Mouse (Mus musculus): Measurements from ENCODE around the gene Cct3.
"Not testable (repeated sequence)": the region's sequence is repeated elsewhere in the genome, so short reads cannot be mapped to it uniquely, and the experiment has no call there.

The Cct3 gene

DNA sequence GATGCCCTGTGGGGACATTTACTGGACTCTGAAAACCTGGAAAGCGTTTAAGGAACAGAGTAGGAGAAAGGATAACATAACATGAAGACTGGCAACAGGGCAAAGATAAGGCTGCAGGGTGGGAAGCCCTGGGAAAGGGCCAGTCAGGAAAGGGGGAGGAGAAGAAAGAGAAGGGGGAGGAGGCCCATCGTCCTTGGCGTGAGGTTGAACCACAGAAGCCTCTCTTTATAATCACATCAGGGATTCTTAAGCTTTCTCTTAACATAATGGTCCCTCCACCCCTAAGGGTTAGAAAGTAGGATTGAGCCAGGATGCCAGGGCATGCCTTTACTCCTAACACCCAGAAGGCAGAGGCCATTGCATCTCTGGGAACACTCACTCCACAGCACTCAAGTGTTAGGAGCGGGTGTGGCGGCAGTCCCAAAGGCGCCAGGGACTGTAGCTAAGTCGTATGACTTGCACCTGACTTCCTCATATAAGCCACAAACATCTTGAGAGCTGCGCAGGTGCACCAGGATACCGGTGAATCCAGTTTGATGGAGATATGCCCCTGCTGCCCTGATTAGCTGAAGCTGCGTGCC, 8.7 kb upstream of the Cct3 start:
- in situ Hi-C loops (cut with MboI, MseI): not testable (repeated sequence)

DNA sequence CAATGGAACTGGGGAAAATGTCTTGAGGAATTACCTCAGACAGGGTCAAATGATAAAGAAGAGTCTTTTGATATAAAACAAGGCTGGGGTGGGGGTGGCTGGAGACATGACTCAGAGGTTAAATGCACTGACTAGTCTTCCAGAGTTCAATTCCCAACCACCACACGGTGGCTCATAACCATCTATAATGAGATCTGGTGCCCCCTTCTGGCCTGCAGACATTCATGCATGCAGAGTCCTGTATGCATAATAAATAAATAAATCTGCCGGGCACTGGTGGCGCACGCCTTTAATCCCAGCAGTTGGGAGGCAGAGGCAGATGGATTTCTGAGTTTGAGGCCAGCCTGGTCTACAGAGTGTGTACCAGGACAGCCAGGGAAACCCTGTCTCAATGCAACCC, 4.9 kb upstream of the Cct3 start:
- in situ Hi-C loops (cut with MboI, MseI): no loop called here

DNA sequence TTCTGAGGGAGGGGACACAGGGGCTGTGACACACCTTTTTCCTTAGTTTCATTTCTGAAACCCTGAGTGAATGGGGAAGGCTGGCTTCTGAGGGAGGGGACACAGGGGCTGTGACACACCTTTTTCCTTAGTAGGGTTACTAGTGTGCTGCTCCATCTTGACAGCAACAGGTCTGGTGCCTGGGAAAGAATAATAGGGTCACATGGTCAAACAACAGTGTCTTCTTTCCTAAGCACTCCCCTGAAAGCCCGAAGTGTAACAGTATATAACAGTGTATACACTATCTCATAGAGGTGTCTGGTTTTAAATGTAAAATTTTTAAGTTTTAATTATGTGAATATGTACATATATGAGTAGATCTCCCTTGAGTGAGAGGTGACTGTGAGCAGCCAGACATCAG, 1.6 kb upstream of the Cct3 start:
- in situ Hi-C loops (cut with MboI, MseI): loop anchor here in 1 of 2 experiments (5.0 kb wide), 1 partner anchor 37 kb away; no protein-coding TSS in a partner anchor

DNA sequence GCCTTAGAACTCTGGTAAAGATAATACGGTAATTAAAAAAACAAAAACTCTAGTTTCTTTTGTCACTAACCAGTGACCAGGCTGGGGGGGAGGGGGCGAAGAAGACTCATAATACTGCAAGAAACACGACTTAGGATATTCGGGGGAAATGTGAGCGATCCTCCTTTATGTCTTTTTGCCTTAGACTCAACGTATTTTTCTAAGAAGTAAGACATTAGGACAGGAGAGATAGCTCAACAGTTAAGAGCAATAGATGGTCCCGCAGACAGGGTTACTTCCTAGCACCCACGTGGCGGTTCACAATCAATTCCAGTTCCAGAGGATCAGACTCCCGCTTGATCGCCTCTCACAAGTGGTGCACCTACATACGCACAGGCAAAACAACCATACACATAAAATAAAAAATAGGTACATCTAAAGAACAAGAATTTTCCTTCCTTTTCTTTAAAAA, 781 bp upstream of the Cct3 start:
- in situ Hi-C loops (cut with MboI, MseI): loop anchor here in 1 of 2 experiments (5.0 kb wide), 1 partner anchor 36 kb away; no protein-coding TSS in a partner anchor

DNA sequence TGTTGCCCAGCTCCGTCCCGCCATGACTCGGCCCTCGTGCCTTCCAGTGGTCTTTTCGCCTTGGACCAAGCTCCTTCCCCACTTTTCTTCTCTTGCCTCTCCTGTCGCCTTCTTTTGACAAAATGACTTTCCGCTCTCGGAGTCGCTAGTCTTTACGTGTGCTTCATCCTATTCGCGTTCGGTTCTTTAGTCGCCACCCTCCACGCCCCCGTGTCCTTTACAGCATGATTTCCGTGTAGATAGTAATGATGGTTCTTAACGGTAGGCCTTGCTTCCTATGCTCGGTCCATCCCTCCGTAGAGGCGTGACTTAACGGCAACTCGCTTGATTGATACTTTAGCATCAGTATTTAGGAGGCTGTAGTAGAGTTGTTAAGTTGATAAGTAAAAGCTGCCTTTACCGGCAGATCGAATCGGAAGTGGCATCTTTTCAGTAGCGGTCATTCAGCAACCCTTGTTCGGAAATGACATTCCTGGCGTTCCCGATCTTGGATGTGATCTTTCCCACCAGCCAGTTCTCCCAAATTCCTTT, 470 bp downstream of the Cct3 start:
- in situ Hi-C loops (cut with MboI, MseI): loop anchor here in 1 of 2 experiments (5.0 kb wide), 1 partner anchor 35 kb away; no protein-coding TSS in a partner anchor

DNA sequence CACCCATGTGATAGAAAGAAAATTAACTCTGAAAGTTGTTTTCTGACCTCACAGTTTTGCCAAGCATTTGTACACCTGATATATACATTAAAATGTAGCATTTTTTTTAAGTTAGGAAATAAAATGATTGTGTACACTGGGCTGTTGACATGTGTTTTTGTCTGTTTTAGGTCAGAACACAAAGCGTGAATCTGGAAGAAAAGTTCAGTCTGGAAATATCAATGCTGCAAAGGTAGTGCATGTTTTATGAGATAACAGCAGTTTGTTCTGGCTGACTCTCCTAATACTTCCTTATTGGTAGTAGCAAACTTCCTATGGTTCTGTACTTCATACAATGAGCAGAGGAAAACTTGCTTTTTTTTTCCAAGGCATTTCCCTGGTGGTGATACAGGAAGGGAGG, 2.3 kb downstream of the Cct3 start:
- in situ Hi-C loops (cut with MboI, MseI): loop anchor here in 1 of 2 experiments (5.0 kb wide), 1 partner anchor 33 kb away; no protein-coding TSS in a partner anchor

- in situ Hi-C loops (cut with MboI, MseI): loop anchor here in 1 of 2 experiments (25.0 kb wide), 1 partner anchor 737 kb away; no protein-coding TSS in a partner anchor
These were observed 28.1 kb downstream of the Cct3 start, which contains the start of gene Glmp for GRCm38 (mm10) chr3:88324951-88325405. Gene Glmp, plus strand, starts transcription at chr3:88325023.

- in situ Hi-C loops (cut with MboI, MseI): no loop called here
These were observed 32.0 kb downstream of the Cct3 start for GRCm38 (mm10) chr3:88328956-88329355.

DNA sequence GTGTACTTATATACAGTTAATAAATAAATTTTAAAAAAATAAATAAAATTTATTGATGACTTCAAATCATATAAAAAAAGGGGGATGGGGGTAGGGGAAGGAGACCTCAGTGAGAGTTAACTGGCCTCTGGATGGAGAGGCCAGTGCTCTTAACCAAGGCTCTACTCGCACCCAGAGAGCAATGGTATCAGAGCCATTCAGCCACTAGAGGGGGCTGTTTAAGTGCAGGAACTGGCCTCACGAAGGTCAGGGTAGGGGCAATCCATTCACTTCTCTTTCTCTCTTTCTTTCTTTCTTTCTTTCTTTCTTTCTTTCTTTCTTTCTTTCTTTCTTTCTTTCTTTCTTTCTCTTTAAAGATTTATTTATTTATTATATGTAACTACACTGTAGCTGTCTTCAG, 34.4 kb downstream of the Cct3 start:
- in situ Hi-C loops (cut with MboI, MseI): loop anchor here in 1 of 2 experiments (5.0 kb wide), 1 partner anchor 34 kb away; the partner anchor contains the start of genes Cct3 and Tsacc

DNA sequence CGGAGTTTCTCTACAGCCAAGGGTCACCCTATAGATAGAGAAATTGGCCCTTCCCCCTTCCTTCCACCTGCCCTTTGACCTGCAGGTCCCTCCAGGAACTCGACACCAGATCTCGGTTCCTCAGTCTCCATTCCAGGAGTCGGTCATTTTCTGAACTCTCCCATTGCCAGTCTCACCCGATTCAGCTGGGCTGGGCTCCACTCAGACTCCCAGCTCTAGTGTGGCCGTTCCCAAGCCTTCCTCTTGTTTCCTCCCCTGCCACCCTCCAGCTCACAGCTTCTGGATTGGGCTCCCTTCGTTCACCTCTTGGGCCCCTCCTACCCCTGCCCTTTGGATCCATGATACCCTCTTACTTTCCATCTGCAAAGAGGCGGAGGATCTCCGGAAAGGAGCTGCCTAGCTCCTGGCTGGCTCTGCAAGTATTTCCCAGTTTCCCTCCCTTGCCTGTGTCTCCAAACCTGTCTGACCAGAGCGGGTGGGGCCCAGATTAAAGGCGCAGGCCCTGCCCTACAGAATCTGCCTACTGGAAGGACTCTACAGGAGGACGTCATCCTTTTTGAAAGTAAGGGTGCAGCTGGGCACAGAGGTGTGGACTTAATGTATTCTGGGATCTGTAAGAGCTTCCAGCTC, 37.2 kb downstream of the Cct3 start:
- in situ Hi-C loops (cut with MboI, MseI): loop anchor here in 1 of 2 experiments (5.0 kb wide), 1 partner anchor 37 kb away; the partner anchor contains the start of genes Cct3 and Tsacc

GRCm38 (mm10) chr3:88334902-88335435, 38.1 kb downstream of the Cct3 start:
- in situ Hi-C loops (cut with MboI, MseI): loop anchor here in 1 of 2 experiments (5.0 kb wide), 1 partner anchor 38 kb away; the partner anchor contains the start of genes Cct3 and Tsacc

- in situ Hi-C loops (cut with MboI, MseI): no loop called here
These were observed 38.6 kb downstream of the Cct3 start for GRCm38 (mm10) chr3:88335436-88336053.

- in situ Hi-C loops (cut with MboI, MseI): no loop called here
These were observed 39.4 kb downstream of the Cct3 start, which contains the start of the genes Tmem79 and Smg5 for GRCm38 (mm10) chr3:88336058-88337013. Gene Tmem79, minus strand, starts transcription at chr3:88336148. Gene Smg5, plus strand, starts transcription at chr3:88336260.

GRCm38 (mm10) chr3:88337367-88338020, 40.6 kb downstream of the Cct3 start:
- in situ Hi-C loops (cut with MboI, MseI): no loop called here

DNA sequence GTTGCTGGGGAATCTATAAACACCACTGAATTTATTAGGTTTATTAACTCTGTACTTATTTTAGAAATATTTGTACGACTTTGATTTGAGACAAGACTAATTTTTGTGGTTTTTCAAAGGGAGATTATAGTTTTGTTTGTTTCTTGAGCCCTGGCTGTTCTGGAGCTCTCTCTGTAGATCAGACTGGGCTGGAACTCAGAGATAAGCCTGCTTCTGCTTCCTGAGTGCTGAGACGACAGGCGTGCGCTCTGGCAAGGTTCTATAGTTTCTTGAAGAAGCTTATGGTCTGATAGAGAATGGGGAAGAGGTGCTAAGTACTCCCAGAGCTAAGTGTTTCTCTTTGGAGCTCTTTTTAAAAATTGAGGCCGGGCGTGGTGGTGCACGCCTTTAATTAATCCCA, 41.4 kb downstream of the Cct3 start:
- in situ Hi-C loops (cut with MboI, MseI): no loop called here

GRCm38 (mm10) chr3:88339006-88339405, 42.1 kb downstream of the Cct3 start:
- in situ Hi-C loops (cut with MboI, MseI): no loop called here

GRCm38 (mm10) chr3:88350732-88351131, 53.8 kb downstream of the Cct3 start:
- in situ Hi-C loops (cut with MboI, MseI): loop anchor here in 1 of 2 experiments (10.0 kb wide), 1 partner anchor 344 kb away; no protein-coding TSS in a partner anchor

DNA sequence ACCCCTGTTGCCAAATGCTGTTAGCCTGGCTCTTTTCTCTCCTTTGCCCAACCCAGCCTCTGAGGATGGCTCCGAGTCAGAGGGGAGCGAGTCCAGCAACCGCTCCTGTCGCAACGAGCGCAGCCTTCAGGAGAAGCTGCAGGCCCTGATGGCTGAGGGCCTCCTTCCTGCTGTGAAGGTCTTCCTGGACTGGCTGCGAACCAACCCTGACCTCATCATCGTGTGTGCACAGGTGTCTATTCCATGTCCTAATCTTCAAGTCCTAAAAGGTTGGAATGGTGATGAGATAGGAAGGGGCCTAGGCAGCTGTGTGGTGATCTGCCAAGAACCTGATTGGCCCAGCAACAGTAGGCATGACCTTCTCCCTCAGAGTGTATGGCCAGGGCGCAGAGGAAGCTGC, 56.0 kb downstream of the Cct3 start:
- in situ Hi-C loops (cut with MboI, MseI): loop anchor here in 1 of 2 experiments (10.0 kb wide), 1 partner anchor 342 kb away; no protein-coding TSS in a partner anchor

GRCm38 (mm10) chr3:88354396-88355165, 57.7 kb downstream of the Cct3 start:
- in situ Hi-C loops (cut with MboI, MseI): loop anchor here in 1 of 2 experiments (10.0 kb wide), 1 partner anchor 340 kb away; no protein-coding TSS in a partner anchor
